Mouse (Mus musculus): ENCODE measurements around the gene Lrmda. TPM values are rescaled to one million over a fixed set of nuclear protein-coding genes. Genes with fewer than 3 reads are reported as not detected.
A peak's percentile ranks its signal among the peaks of the same experiment; 100 is the strongest.

Gene Lrmda
- total RNA-seq, 2 experiments from 2014 or later, result 0.66 to 0.97 TPM

- intact Hi-C loops (cut with DNase I), result no loop called here
- no peak for DNase-seq (ENCODE audit: low spot score in 2 of 2)
These were observed 258.5 kb downstream of the Lrmda start for GRCm38 (mm10) chr14:22278053-22278452.

GRCm38 (mm10) chr14:22279591-22279990 is 260.1 kb downstream of the Lrmda start:
- intact Hi-C loops (cut with DNase I), result no loop called here

DNA sequence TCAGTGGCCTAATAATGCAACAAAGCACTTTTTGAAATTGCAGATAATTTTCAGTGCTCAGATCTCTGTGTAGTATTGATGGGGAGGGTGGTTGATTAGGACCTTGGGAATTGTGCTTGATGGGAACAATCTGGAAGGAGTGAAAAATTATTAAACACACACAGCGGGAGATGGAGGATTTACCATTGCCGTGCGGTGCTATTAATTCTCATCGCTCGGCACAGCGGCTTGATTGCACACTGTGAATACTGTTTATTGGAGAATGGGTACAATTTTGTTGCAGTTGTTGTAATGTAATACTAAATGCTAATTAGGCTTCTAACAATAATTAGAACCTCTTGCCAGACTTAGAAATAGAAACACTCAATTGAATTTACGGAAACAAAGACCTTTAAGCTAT is 262.1 kb downstream of the Lrmda start:
- DNase-seq (ENCODE audit: low spot score in 2 of 2), result no peak
- intact Hi-C loops (cut with DNase I), result no loop called here

More at GRCm38 (mm10) chr14:22279591-22279990, 260.1 kb downstream of the Lrmda start:
- no peak for DNase-seq (ENCODE audit: low spot score in 2 of 2)

- intact Hi-C loops (cut with DNase I), result no loop called here
- no peak for DNase-seq (ENCODE audit: low spot score in 2 of 2)
These were observed 263.3 kb downstream of the Lrmda start for GRCm38 (mm10) chr14:22282847-22283246.

DNA sequence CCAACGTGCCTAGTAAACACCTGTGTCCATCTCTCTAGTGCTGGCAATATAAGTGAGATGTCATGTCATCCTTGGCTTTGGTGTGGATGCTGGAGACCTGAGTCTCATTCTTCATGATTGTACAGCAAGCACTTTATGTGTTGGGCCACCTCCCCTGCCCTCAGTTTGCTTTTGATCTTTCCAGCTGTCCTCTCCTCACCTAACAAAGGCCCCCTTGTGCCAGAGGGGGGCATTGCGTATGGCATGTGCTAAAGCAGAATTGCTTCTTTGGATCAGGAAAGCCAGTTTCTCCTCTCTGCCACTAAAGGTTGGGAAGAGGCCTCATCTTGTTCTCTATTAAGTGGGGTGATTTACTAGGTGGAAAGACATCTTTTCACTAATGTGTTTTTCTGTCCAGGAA is 264.2 kb downstream of the Lrmda start:
- intact Hi-C loops (cut with DNase I), result no loop called here
- DNase-seq (ENCODE audit: low spot score in 2 of 2), result no peak

DNA sequence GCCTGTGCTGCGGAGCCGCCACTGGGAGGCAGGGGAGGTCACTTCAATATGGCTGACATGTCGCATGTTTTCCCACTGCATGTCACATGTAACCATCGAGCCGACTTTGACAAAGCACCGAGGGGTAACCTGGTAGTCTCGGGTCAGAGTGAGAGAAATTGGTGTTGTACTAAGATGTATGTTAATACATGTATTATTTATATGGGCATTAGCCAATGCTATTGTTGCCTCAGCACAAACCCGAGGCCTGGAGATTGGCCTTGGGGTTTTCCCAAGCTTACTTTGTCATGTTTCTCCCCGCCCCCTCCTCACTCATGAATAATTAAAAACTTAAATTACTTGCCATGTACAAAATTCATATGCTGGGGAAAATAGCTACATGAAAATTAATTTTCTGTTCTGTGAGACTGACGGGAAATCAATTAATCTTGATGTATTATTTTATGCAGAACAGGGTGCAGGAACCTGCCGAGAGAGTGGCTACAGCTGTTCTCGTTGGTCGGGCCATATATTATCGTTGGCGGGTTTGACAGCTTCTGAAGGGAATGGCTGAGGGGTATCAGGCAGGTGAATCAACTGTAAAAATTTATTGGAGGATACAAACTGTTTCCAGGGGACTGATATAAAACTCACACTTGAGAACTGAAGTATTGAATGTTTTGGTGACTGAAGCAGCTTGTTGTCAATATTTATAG is 265.5 kb downstream of the Lrmda start:
- intact Hi-C loops (cut with DNase I), result no loop called here
- no peak for DNase-seq (ENCODE audit: low spot score in 2 of 2)

GRCm38 (mm10) chr14:22285826-22286225 is 266.3 kb downstream of the Lrmda start:
- intact Hi-C loops (cut with DNase I), result no loop called here
- DNase-seq (ENCODE audit: low spot score in 2 of 2), result no peak

- intact Hi-C loops (cut with DNase I), result no loop called here
- DNase-seq (ENCODE audit: low spot score in 2 of 2), result no peak
These were observed 268.7 kb downstream of the Lrmda start for GRCm38 (mm10) chr14:22288179-22288578.

DNA sequence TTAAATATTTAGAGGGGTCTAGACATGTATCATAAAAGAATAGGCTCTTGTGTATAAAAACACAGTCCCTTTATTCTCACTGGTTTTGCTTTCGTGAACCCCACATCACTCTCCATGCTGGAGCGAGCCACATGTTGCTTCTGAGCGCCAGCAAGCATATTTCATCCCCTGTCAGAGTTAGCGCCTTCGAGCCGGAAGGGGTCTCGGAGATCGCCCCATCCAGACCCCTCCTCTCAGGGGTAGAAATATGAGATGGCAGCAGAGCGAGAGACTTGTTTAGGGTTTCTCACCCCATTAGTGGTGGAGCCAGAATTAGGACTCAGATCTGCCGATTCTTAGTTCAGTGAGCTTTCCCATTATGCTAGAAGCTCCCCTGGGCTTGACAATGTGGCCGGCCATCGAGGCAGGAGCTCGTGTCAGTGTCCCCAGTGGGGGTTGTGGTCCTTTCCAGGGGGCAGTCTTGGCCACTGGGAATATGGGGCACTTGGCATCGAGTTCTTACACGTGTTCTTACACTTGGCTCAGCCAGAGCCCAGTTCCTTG is 269.9 kb downstream of the Lrmda start:
- DNase-seq (ENCODE audit: low spot score in 2 of 2), result no peak
- intact Hi-C loops (cut with DNase I), result no loop called here

GRCm38 (mm10) chr14:22294371-22294770 is 274.9 kb downstream of the Lrmda start:
- intact Hi-C loops (cut with DNase I), result no loop called here
- DNase-seq (ENCODE audit: low spot score in 2 of 2), result no peak

GRCm38 (mm10) chr14:22296655-22297239 is 277.2 kb downstream of the Lrmda start:
- intact Hi-C loops (cut with DNase I), result no loop called here
- DNase-seq (ENCODE audit: low spot score in 2 of 2), result no peak

DNA sequence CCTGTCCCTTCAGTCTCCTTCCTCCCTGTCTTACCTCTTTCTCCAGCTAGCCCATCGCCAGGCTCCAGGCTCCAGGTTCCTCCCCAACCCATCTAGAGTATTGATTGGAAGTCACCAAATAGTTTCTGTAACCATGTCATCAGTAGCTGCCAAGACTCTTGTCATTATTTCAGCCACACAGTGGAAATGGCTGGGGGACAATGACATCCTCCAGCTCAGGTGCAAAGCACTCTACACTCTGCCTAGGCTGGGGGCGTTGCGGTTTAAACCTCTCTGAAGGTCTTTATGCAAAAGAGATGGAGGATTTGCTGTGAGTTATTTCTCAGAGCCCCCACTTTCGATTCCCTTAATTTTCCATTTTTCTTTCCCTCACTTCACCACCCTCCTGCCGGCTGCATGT is 287.2 kb downstream of the Lrmda start:
- no peak for DNase-seq (ENCODE audit: low spot score in 2 of 2)
- intact Hi-C loops (cut with DNase I), result no loop called here

- no peak for DNase-seq (ENCODE audit: low spot score in 2 of 2)
- intact Hi-C loops (cut with DNase I), result no loop called here
These were observed 288.5 kb downstream of the Lrmda start for GRCm38 (mm10) chr14:22308059-22308458.

GRCm38 (mm10) chr14:22323058-22323457 is 303.5 kb downstream of the Lrmda start:
- no peak for DNase-seq (ENCODE audit: low spot score in 2 of 2)
- intact Hi-C loops (cut with DNase I), result no loop called here

GRCm38 (mm10) chr14:22323530-22324292 is 304.2 kb downstream of the Lrmda start:
- intact Hi-C loops (cut with DNase I), result no loop called here
- peak in 1 of 2 experiments; percentile 9 for DNase-seq (ENCODE audit: low spot score in 2 of 2)

DNA sequence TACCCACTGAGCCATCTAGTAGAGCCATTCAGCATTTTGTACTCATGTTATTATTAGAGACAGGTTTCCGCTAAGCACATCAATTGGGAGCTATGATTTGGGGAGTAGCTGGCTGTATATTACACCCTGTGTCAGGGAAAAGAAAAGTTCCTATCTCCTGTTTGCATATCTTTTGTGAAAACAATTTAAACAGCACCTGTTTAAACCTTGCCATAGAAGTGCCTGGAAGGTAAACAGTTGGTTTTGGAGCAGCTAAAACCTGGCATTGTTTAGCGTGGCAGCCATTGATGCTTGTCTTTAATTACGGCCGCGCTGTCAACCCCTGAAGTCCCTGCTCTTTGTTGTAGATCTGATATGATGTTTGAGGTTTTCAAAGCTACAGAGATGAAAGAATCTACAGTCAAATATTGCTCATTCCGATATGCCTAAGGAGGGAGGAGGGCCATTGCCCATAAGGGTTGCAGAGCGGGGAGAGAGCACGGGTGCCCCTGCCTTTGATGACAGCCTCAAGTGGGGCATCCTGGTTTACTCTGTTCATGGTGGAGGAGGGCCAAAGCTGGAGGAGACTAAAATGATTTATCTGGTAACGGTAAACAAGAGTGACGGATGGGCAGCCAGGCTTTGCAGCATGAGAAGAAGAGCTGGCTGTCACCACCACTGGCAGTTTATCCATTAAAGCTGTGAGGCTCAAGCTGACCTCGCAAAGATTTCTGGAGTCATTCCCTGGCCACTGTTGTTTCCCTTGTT is 306.9 kb downstream of the Lrmda start:
- intact Hi-C loops (cut with DNase I), result no loop called here
- no peak for DNase-seq (ENCODE audit: low spot score in 2 of 2)

DNA sequence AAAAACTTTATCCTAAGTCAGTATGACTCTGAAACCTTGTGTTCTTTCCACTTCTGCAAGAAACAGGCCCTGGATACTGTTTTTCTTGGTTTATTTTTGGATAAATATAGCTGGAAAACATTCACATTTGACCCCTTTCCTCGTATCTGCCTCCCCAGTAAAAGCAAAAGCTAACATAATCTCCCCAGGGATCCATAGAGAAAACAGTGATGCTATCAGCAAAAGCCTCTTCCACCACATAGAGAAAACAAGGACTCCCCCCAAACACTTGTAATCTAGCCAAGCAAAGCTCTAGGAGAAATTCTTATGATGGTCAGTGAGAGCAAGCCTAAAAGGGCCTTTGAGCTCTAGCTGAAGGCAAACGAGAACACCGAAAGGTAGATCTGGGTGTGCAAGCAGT is 309.7 kb downstream of the Lrmda start:
- intact Hi-C loops (cut with DNase I), result no loop called here
- no peak for DNase-seq (ENCODE audit: low spot score in 2 of 2)

- no peak for DNase-seq (ENCODE audit: low spot score in 2 of 2)
- intact Hi-C loops (cut with DNase I), result no loop called here
These were observed 315.7 kb downstream of the Lrmda start for GRCm38 (mm10) chr14:22335101-22335820.

DNA sequence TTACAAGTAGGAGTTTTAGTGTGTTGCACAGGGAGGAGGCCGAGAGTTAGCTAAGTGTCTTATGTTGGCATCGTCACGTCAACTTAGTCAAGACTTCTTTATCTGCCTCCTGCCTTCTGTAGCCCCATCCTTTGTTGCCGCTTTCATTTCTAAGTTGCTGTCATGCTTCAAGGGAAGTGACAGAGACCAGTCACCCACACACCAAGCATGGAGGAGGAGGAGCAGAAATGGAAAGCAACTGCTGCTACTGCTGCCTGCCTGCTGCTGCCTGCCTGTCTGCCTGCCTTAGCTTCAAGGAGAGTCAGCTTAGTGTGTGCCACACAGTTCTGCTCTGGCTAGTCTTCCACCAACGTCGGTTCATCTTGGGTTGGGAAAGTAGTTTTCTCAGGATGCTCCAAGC is 319.7 kb downstream of the Lrmda start:
- intact Hi-C loops (cut with DNase I), result no loop called here
- DNase-seq (ENCODE audit: low spot score in 2 of 2), result peak; percentile 25 to 40
